Comparison of ENCODE assay signal across 7 mouse cellular contexts in genomic region chr16:65816059-65816458, GRCm38 (mm10). TPM values are rescaled to one million over a fixed set of nuclear protein-coding genes. Genes with fewer than 3 reads are reported as not detected.
DNase-seq lines count a peak whose midpoint lies in the region; ATAC-seq and TF ChIP-seq lines count a peak whose summit lies in the region.

No protein-coding gene starts in this region.

- TF ChIP-seq EP300 in liver, postnatal 0 days (IDR thresholded peaks at IDR 0.05; ENCODE audit: low read depth), result no peak

- H3K27me3 ChIP-seq in liver, postnatal 0 days (ENCODE audit: insufficient read depth, low read length), result peaks cover 20% of the 10 kb centered on the region
- H3K27me3 ChIP-seq in liver, embryonic 11.5 days (replicated peaks; ENCODE audit: control insufficient read depth, insufficient read depth, low read length), result peaks cover 19% of the 10 kb centered on the region
- no peaks in the 10 kb centered on the region for H3K27me3 ChIP-seq in embryonic facial prominence, embryonic 14.5 days (replicated peaks; ENCODE audit: control insufficient read depth, insufficient read depth, low read length)
- no peaks in the 10 kb centered on the region for H3K27me3 ChIP-seq in hindbrain, embryonic 16.5 days (replicated peaks; ENCODE audit: control insufficient read depth, insufficient read depth, low read length)
- H3K27me3 ChIP-seq in neural tube, embryonic 15.5 days (replicated peaks), result 0 out of 2 replicates have a peak, but pooled peaks cover 5% of the 10 kb centered on the region

- WGBS in liver, postnatal 0 days (ENCODE audit: insufficient replicate concordance), result 28% methylated on average over 3 of the region's 3 CpGs
- WGBS in liver, embryonic 11.5 days, result 21% methylated on average over 3 of the region's 3 CpGs
- WGBS in embryonic facial prominence, embryonic 14.5 days, result 22% methylated on average over 3 of the region's 3 CpGs
- WGBS in hindbrain, embryonic 16.5 days, result 29% methylated on average over 3 of the region's 3 CpGs
- whole genome bisulfite sequencing in neural tube, embryonic 15.5 days, result 14% methylated on average over 3 of the region's 3 CpGs

- H3K9me3 ChIP-seq in liver, postnatal 0 days (ENCODE audit: low read length), result no peaks in the 10 kb centered on the region
- H3K9me3 ChIP-seq in liver, embryonic 11.5 days (ENCODE audit: control insufficient read depth, low read length), result no peaks in the 10 kb centered on the region
- peaks cover 10% of the 10 kb centered on the region for H3K9me3 ChIP-seq in embryonic facial prominence, embryonic 14.5 days (ENCODE audit: control insufficient read depth, low read length)
- H3K9me3 ChIP-seq in hindbrain, embryonic 16.5 days (ENCODE audit: control insufficient read depth, low read length), result peaks cover 2% of the 10 kb centered on the region; the same call in 1 of the 2 replicates
- peaks cover 9% of the 10 kb centered on the region for H3K9me3 ChIP-seq in neural tube, embryonic 15.5 days (replicated peaks)

- H3K27ac ChIP-seq in liver, postnatal 0 days (ENCODE audit: low read depth), result no peak overlapping the region
- no peak overlapping the region for H3K27ac ChIP-seq in liver, embryonic 11.5 days (ENCODE audit: low read depth, low read length)
- H3K27ac ChIP-seq in embryonic facial prominence, embryonic 14.5 days (replicated peaks; ENCODE audit: low read depth, low read length), result peak overlapping the region; percentile 88
- H3K27ac ChIP-seq in hindbrain, embryonic 16.5 days (ENCODE audit: low read depth, low read length), result no peak overlapping the region
- H3K27ac ChIP-seq in neural tube, embryonic 15.5 days (replicated peaks), result peak overlapping the region; percentile 81; the same call in 1 of the 2 replicates

- no peak for TF ChIP-seq CTCF in liver, postnatal 0 days (IDR thresholded peaks at IDR 0.05; ENCODE audit: low read depth)

- no peaks in the 10 kb centered on the region for H3K36me3 ChIP-seq in liver, postnatal 0 days (replicated peaks; ENCODE audit: insufficient read depth, low read length)
- H3K36me3 ChIP-seq in liver, embryonic 11.5 days (ENCODE audit: control insufficient read depth, insufficient read depth, low read length), result no peaks in the 10 kb centered on the region
- no peaks in the 10 kb centered on the region for H3K36me3 ChIP-seq in embryonic facial prominence, embryonic 14.5 days (ENCODE audit: control insufficient read depth, insufficient read depth, low read length)
- no peaks in the 10 kb centered on the region for H3K36me3 ChIP-seq in hindbrain, embryonic 16.5 days (ENCODE audit: control insufficient read depth, insufficient read depth, low read length)
- no peaks in the 10 kb centered on the region for H3K36me3 ChIP-seq in neural tube, embryonic 15.5 days

- H3K9ac ChIP-seq in liver, postnatal 0 days (replicated peaks), result no peak overlapping the region
- H3K9ac ChIP-seq in liver, embryonic 11.5 days (ENCODE audit: low read depth, low read length), result no peak overlapping the region
- peak overlapping the region; percentile 80 for H3K9ac ChIP-seq in embryonic facial prominence, embryonic 14.5 days (ENCODE audit: low read depth, low read length)
- peak overlapping the region; percentile 69; the same call in 1 of the 2 replicates for H3K9ac ChIP-seq in hindbrain, embryonic 16.5 days (ENCODE audit: low read depth, low read length)
- peak overlapping the region; percentile 68; the same call in 1 of the 2 replicates for H3K9ac ChIP-seq in neural tube, embryonic 15.5 days (replicated peaks)

- H3K4me1 ChIP-seq in liver, postnatal 0 days (ENCODE audit: insufficient read depth), result peaks cover 6% of the 10 kb centered on the region; the same call in 1 of the 2 replicates
- H3K4me1 ChIP-seq in liver, embryonic 11.5 days (replicated peaks; ENCODE audit: control insufficient read depth, insufficient read depth, low read length), result peaks cover 3% of the 10 kb centered on the region; the same call in 1 of the 2 replicates
- no peaks in the 10 kb centered on the region for H3K4me1 ChIP-seq in embryonic facial prominence, embryonic 14.5 days (ENCODE audit: control insufficient read depth, insufficient read depth, low read length)
- H3K4me1 ChIP-seq in hindbrain, embryonic 16.5 days (ENCODE audit: control insufficient read depth, insufficient read depth, low read depth, low read length), result peaks cover 4% of the 10 kb centered on the region; the same call in 1 of the 2 replicates
- peaks cover 12% of the 10 kb centered on the region for H3K4me1 ChIP-seq in neural tube, embryonic 15.5 days

- no peak for DNase-seq in liver, postnatal 0 days
- no peak for DNase-seq in liver, embryonic 11.5 days (ENCODE audit: low spot score)
- DNase-seq in embryonic facial prominence, embryonic 14.5 days (ENCODE audit: low spot score), result no peak
- no peak for DNase-seq in cerebellum, postnatal 36 days
- no peak for DNase-seq in ovary, postnatal 36 days (ENCODE audit: low spot score)

- no peak overlapping the region for H3K4me3 ChIP-seq in liver, postnatal 0 days (ENCODE audit: low read depth, low read length)
- H3K4me3 ChIP-seq in liver, embryonic 11.5 days (ENCODE audit: low read depth, low read length), result no peak overlapping the region
- H3K4me3 ChIP-seq in embryonic facial prominence, embryonic 14.5 days (ENCODE audit: low read depth, low read length), result peak overlapping the region; percentile 68
- peak overlapping the region; percentile 65 for H3K4me3 ChIP-seq in hindbrain, embryonic 16.5 days (ENCODE audit: low read length)
- H3K4me3 ChIP-seq in neural tube, embryonic 15.5 days (replicated peaks), result peak overlapping the region; percentile 82

- 0 out of 2 replicates have a peak overlapping the region, but pooled peaks have one; percentile 87 for H3K4me2 ChIP-seq in liver, postnatal 0 days (ENCODE audit: low read depth, low read length)
- H3K4me2 ChIP-seq in liver, embryonic 11.5 days, result no peak overlapping the region
- peak overlapping the region; percentile 90 for H3K4me2 ChIP-seq in embryonic facial prominence, embryonic 14.5 days (ENCODE audit: low read depth, low read length)
- peak overlapping the region; percentile 98 for H3K4me2 ChIP-seq in hindbrain, embryonic 16.5 days (ENCODE audit: low read length)
- peak overlapping the region; percentile 95 for H3K4me2 ChIP-seq in neural tube, embryonic 15.5 days

- no peak for ATAC-seq in liver, postnatal 0 days
- ATAC-seq in liver, embryonic 11.5 days (replicated peaks; ENCODE audit: low FRiP score), result no peak
- no peak for ATAC-seq in embryonic facial prominence, embryonic 14.5 days (ENCODE audit: low read depth)
- no peak for ATAC-seq in hindbrain, embryonic 16.5 days
- ATAC-seq in neural tube, embryonic 15.5 days (ENCODE audit: low FRiP score), result no peak

RNA-seq across cellular contexts. Expression of gene Vgll3, which starts 1.0 kb away (rescaled TPM):
- polyA plus RNA-seq in liver, postnatal 0 days (2015; fragmentation: Nextera tagmentation; extraction: Ambion mirVana), result 0.04 and 0.14 TPM in 2 replicates
- polyA plus RNA-seq in liver, embryonic 11.5 days (2014; fragmentation: Nextera tagmentation; extraction: Ambion mirVana), result 0.47 and 0.60 TPM in 2 replicates
- 28.7 and 35.6 TPM in 2 replicates for polyA plus RNA-seq in embryonic facial prominence, embryonic 14.5 days (2014; fragmentation: Nextera tagmentation; extraction: Ambion mirVana)
- 2.5 and 4.8 TPM in 2 replicates for polyA plus RNA-seq in hindbrain, embryonic 16.5 days (2015; fragmentation: Nextera tagmentation; extraction: Ambion mirVana)
- 5.4 and 5.8 TPM in 2 replicates for polyA plus RNA-seq in neural tube, embryonic 15.5 days (2015; fragmentation: Nextera tagmentation; extraction: Ambion mirVana)

Comparison
In these comparisons a context has a peak if more than half of its experiments do, and no peak if none do; other contexts are left out.
1. H3K27ac ChIP-seq: peak in embryonic facial prominence, embryonic 14.5 days (single experiment) and neural tube, embryonic 15.5 days (single experiment); none in liver, postnatal 0 days (single experiment), liver, embryonic 11.5 days (single experiment) and hindbrain, embryonic 16.5 days (single experiment).
2. H3K4me3 ChIP-seq: peak in embryonic facial prominence, embryonic 14.5 days (single experiment), hindbrain, embryonic 16.5 days (single experiment) and neural tube, embryonic 15.5 days (single experiment); none in liver, postnatal 0 days (single experiment) and liver, embryonic 11.5 days (single experiment).
3. H3K9ac ChIP-seq: peak in embryonic facial prominence, embryonic 14.5 days (single experiment), hindbrain, embryonic 16.5 days (single experiment) and neural tube, embryonic 15.5 days (single experiment); none in liver, postnatal 0 days (single experiment) and liver, embryonic 11.5 days (single experiment).